Mouse (Mus musculus) CH12.LX (cell line): ENCODE results near the gene Zc3hav1.

Experiments used
- CTCF ChIP-seq, 2 experiments: IDR thresholded peaks in 1 of 2; conservative IDR thresholded peaks in 1 of 2; 2 replicates each; pipeline ENCODE4 v1.5.1; 2011 to 2012; ENCODE audit warnings: low read depth in 2 of 2, low read length in 2 of 2, improper control_type of control experiment in 1 of 2, inconsistent platforms in 1 of 2, mild to moderate bottlenecking in 1 of 2, moderate library complexity in 1 of 2
- EP300 ChIP-seq: IDR thresholded peaks from 2 replicates; pipeline ENCODE4 v1.6.1; 2011; ENCODE audit warnings: low read length, improper control_type of control experiment
- GABPA ChIP-seq: IDR thresholded peaks from 2 replicates; pipeline ENCODE4 v1.6.1; 2012; ENCODE audit warnings: low read depth, low read length, improper control_type of control experiment, inconsistent platforms; ENCODE audit not compliant: insufficient replicate concordance
- JUND ChIP-seq: conservative IDR thresholded peaks from 2 replicates; pipeline ENCODE4 v1.6.1; 2011; ENCODE audit warnings: low read depth, low read length, improper control_type of control experiment
- POLR2A ChIP-seq: IDR thresholded peaks from 2 replicates; pipeline ENCODE4 v1.6.1; 2011; ENCODE audit warnings: low read depth, mild to moderate bottlenecking, improper control_type of control experiment, low read length

DNA sequence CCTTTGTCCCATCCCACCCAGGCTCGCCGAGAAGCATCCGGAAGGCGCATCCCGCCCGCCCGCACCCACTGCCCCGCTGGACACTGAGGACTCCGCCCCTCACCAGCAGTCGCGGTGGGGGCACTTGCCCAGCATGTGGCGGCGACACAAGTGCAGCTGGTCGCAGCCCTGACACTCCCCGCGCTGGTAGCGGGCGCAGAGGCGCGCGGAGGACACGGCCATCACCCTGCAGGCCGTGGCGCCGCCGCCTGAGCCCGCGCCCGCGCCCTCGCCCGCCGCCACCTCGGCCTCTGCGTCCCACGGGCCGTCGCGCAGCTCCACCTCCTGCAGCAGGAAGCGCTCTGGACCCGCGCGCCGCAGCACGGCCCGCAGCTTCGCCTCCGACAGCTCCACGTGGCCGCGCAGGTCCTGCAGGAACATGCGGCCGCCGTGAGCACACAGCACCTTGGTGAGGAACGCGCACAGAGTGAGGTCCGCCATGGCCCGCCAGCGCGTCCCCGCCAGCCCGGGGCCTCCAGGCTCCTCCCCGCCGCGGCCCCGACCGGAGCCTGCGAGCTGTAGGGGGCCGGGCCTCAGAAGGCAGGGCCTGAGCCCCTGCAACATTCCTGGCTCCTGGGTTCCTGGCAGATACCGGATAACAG lies 55.5 kb downstream of the Zc3hav1 start, which contains the start of gene Zc3hav1l:
- TF ChIP-seq CTCF (conservative IDR thresholded peaks at IDR 0.05 in 1 of 2, IDR thresholded peaks at IDR 0.05 in 1 of 2; ENCODE audit: low read depth in 2 of 2, low read length in 2 of 2) (no peak), JUND (no peak), POLR2A (peak; percentile 81), GABPA (no peak), EP300 (no peak)
